In the genomic region with DNA sequence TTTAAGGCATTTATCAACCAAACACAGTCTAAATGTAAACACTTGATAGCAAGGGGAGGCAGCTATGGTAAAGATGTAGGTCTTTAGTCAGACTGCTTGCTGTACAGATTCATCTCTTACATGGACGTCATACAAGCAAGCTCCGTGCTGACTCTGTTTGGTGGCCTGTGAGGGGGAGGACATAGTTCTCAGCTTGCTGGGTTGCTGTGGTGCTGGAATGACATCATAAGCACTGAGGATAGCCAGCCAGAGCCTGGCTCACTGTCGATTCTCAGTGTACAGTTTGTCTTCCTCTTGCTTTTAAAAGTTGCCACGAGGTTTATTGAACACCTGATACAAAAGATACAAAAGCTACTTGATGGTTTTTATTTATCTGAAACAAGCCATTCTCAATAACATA, we compare ENCODE assay signal across 24 mouse cellular contexts.
DNase-seq lines count a peak whose midpoint lies in the region; TF ChIP-seq lines count a peak whose summit lies in the region.
"Had no signal": no experiment of that assay in that cellular context is flagged by ENCODE, and none has a peak within 500 bp of the region (broad histone marks: within the 10 kb centered on the region; RNA-seq: fewer than 3 reads in every experiment).

No protein-coding gene starts in this region.

- H3K4me3 ChIP-seq in cerebellum, adult 2 months (replicated peaks; ENCODE audit: insufficient read depth, low read depth, low read length), result no peak overlapping the region
- H3K4me3 ChIP-seq: embryonic facial prominence, embryonic 13.5 days; forebrain, embryonic 10.5 days; forebrain, embryonic 15.5 days; hindbrain, embryonic 13.5 days; limb, embryonic 12.5 days; liver, embryonic 15.5 days had no signal

- no peak for TF ChIP-seq POLR2A in cerebellum, adult 2 months (IDR thresholded peaks at IDR 0.05; ENCODE audit: borderline replicate concordance, insufficient read depth, low read length)

- H3K27ac ChIP-seq in cerebellum, adult 2 months (ENCODE audit: insufficient read depth, low read length), result no peak overlapping the region
- H3K27ac ChIP-seq: embryonic facial prominence, embryonic 13.5 days; forebrain, embryonic 10.5 days; forebrain, embryonic 15.5 days; hindbrain, embryonic 13.5 days; limb, embryonic 12.5 days; liver, embryonic 15.5 days had no signal

- no peaks in the 10 kb centered on the region for H3K4me1 ChIP-seq in cerebellum, adult 2 months (ENCODE audit: control insufficient read depth, insufficient read depth, low read length)
- H3K4me1 ChIP-seq: embryonic facial prominence, embryonic 13.5 days; forebrain, embryonic 10.5 days; forebrain, embryonic 15.5 days; limb, embryonic 12.5 days; liver, embryonic 15.5 days had no signal

- H3K27me3 ChIP-seq in cerebellum, adult 2 months (ENCODE audit: control insufficient read depth, insufficient read depth, low read length), result no peaks in the 10 kb centered on the region
- H3K27me3 ChIP-seq: CH12.LX; embryonic facial prominence, embryonic 13.5 days; forebrain, embryonic 15.5 days; hindbrain, embryonic 13.5 days; limb, embryonic 12.5 days; liver, embryonic 15.5 days had no signal

- no peak for TF ChIP-seq CTCF in cerebellum, adult 2 months (IDR thresholded peaks at IDR 0.05; ENCODE audit: borderline replicate concordance, insufficient read depth, low read depth, low read length)

- DNase-seq in cerebellum, postnatal 10 days, result peak; percentile 9
- DNase-seq in cerebellum, adult 2 months, result no peak
- DNase-seq in layer of hippocampus, adult 9-11 months, result peak; percentile 19
- no peak for DNase-seq in layer of hippocampus, postnatal 10 days (ENCODE audit: low spot score in 2 of 2)
- peak; percentile 68 for DNase-seq in brain, adult 2 months (ENCODE audit: low read depth, low spot score)
- DNase-seq in right cerebral cortex, postnatal 36 days (ENCODE audit: low spot score in 2 of 2), result peak; percentile 22 to 62
- DNase-seq in retina, postnatal 1 day, result no peak
- DNase-seq: adrenal gland, adult 8-10 months; cerebellum, adult 11 months; cerebellum, adult 9-11 months; gastrocnemius, postnatal 14 days; heart, postnatal 36 days; kidney, adult 9 months; kidney, postnatal 10 days; lung, embryonic 14.5 days; lung, postnatal 14 days; thymus, postnatal 14 days had no signal

- 37% methylated on average over 4 of the region's 4 CpGs for WGBS in cerebellum, adult 2 months

Comparison
In these comparisons a context has a peak if more than half of its experiments do, and no peak if none do; other contexts are left out.
1. DNase-seq: peak in cerebellum, postnatal 10 days (2 of 2), layer of hippocampus, adult 9-11 months (single experiment), brain, adult 2 months (single experiment) and right cerebral cortex, postnatal 36 days (2 of 2); none in cerebellum, adult 2 months (0 of 2), layer of hippocampus, postnatal 10 days (0 of 2) and retina, postnatal 1 day (single experiment).